37 mouse cellular contexts compared by ENCODE assay signal in genomic region chr8:109999974-110000373, GRCm38 (mm10). TPM values are rescaled to one million over a fixed set of nuclear protein-coding genes. Genes with fewer than 3 reads are reported as not detected.
"Had no signal": no experiment of that assay in that cellular context is flagged by ENCODE, and none has a peak within 500 bp of the region (broad histone marks: within the 10 kb centered on the region; RNA-seq: fewer than 3 reads in every experiment).

No protein-coding gene starts in this region.

- DNase-seq: cerebellum, adult 2 months; cerebellum, adult 8-10 months; cerebellum, adult 9-10 months; cerebellum, adult 9-11 months; cerebellum, postnatal 10 days; cerebellum, postnatal 14 days; cerebellum, postnatal 25 days; cerebellum, postnatal 36 days; embryo, embryonic 11 days; forebrain, postnatal 0 days; gastrocnemius, adult 2 months; gastrocnemius, postnatal 10 days; gastrocnemius, postnatal 14 days; gastrocnemius, postnatal 25 days; gastrocnemius, postnatal 36 days; heart, adult 18-20 months; heart, adult 2 months had no signal

- H3K9ac ChIP-seq: embryonic facial prominence, embryonic 12.5 days; embryonic facial prominence, embryonic 13.5 days; embryonic facial prominence, embryonic 15.5 days; forebrain, embryonic 12.5 days; forebrain, embryonic 13.5 days; forebrain, embryonic 15.5 days; forebrain, postnatal 0 days had no signal

- H3K36me3 ChIP-seq: embryonic facial prominence, embryonic 10.5 days; embryonic facial prominence, embryonic 12.5 days; embryonic facial prominence, embryonic 13.5 days; embryonic facial prominence, embryonic 15.5 days; forebrain, embryonic 10.5 days; forebrain, embryonic 12.5 days; forebrain, embryonic 15.5 days had no signal

- H3K4me1 ChIP-seq: embryonic facial prominence, embryonic 10.5 days; embryonic facial prominence, embryonic 12.5 days; embryonic facial prominence, embryonic 13.5 days; embryonic facial prominence, embryonic 15.5 days; forebrain, embryonic 10.5 days; forebrain, embryonic 12.5 days; forebrain, embryonic 13.5 days; forebrain, embryonic 15.5 days had no signal

- ATAC-seq: forebrain, embryonic 13.5 days; forebrain, embryonic 14.5 days; forebrain, embryonic 15.5 days; forebrain, embryonic 16.5 days; forebrain, postnatal 0 days had no signal

- H3K27me3 ChIP-seq: embryonic facial prominence, embryonic 12.5 days; embryonic facial prominence, embryonic 13.5 days; embryonic facial prominence, embryonic 15.5 days; forebrain, embryonic 12.5 days; forebrain, embryonic 13.5 days; forebrain, embryonic 15.5 days had no signal

- H3K4me2 ChIP-seq: embryonic facial prominence, embryonic 12.5 days; embryonic facial prominence, embryonic 13.5 days; embryonic facial prominence, embryonic 15.5 days; forebrain, embryonic 12.5 days; forebrain, embryonic 13.5 days; forebrain, embryonic 15.5 days had no signal

- H3K4me3 ChIP-seq: embryonic facial prominence, embryonic 10.5 days; embryonic facial prominence, embryonic 12.5 days; embryonic facial prominence, embryonic 13.5 days; embryonic facial prominence, embryonic 15.5 days; erythroblast, embryonic 14.5 days; forebrain, embryonic 10.5 days; forebrain, embryonic 12.5 days; forebrain, embryonic 13.5 days; forebrain, embryonic 15.5 days; gastrocnemius, adult 2 months; heart, adult 2 months had no signal

- H3K9me3 ChIP-seq: embryonic facial prominence, embryonic 10.5 days; embryonic facial prominence, embryonic 12.5 days; embryonic facial prominence, embryonic 13.5 days; embryonic facial prominence, embryonic 15.5 days; forebrain, embryonic 10.5 days; forebrain, embryonic 12.5 days; forebrain, embryonic 13.5 days; forebrain, embryonic 15.5 days had no signal

- H3K27ac ChIP-seq: embryonic facial prominence, embryonic 10.5 days; embryonic facial prominence, embryonic 12.5 days; embryonic facial prominence, embryonic 13.5 days; embryonic facial prominence, embryonic 15.5 days; forebrain, embryonic 10.5 days; forebrain, embryonic 12.5 days; forebrain, embryonic 13.5 days; forebrain, embryonic 15.5 days; gastrocnemius, adult 2 months; heart, adult 2 months had no signal

RNA-seq across cellular contexts. Expression of gene Tat, which starts 9.7 kb away (rescaled TPM):
- total RNA-seq: common myeloid progenitor, adult 5-6 weeks; forebrain, postnatal 0 days; gastrocnemius, adult 2 months; gastrocnemius, postnatal 10 days; gastrocnemius, postnatal 14 days; gastrocnemius, postnatal 25 days; gastrocnemius, postnatal 36 days; granulocyte monocyte progenitor cell, adult 5-6 weeks had no signal
- polyA plus RNA-seq: cerebellum, adult 2 months; cortical plate, adult 2 months; embryonic facial prominence, embryonic 10.5 days; embryonic facial prominence, embryonic 11.5 days; embryonic facial prominence, embryonic 12.5 days; embryonic facial prominence, embryonic 13.5 days; erythroblast, embryonic 14.5 days; forebrain, embryonic 10.5 days; forebrain, embryonic 11.5 days; forebrain, embryonic 12.5 days; forebrain, embryonic 13.5 days; forebrain, embryonic 14.5 days; forebrain, embryonic 15.5 days; forebrain, embryonic 16.5 days; forebrain, postnatal 0 days had no signal

RNA-seq across cellular contexts. Expression of gene Marveld3, which starts 38.0 kb away (rescaled TPM):
- total RNA-seq: common myeloid progenitor, adult 5-6 weeks; gastrocnemius, adult 18-20 months; gastrocnemius, adult 2 months; gastrocnemius, adult 8-10 months; gastrocnemius, postnatal 25 days; gastrocnemius, postnatal 36 days; granulocyte monocyte progenitor cell, adult 5-6 weeks had no signal
- polyA plus RNA-seq: erythroblast, embryonic 14.5 days had no signal

RNA-seq across cellular contexts. Expression of gene Chst4, which starts 39.6 kb away (rescaled TPM):
- total RNA-seq: common myeloid progenitor, adult 5-6 weeks; forebrain, postnatal 0 days; gastrocnemius, adult 18-20 months; gastrocnemius, adult 2 months; gastrocnemius, adult 8-10 months; gastrocnemius, postnatal 10 days; gastrocnemius, postnatal 14 days; gastrocnemius, postnatal 25 days; gastrocnemius, postnatal 36 days; gastrocnemius, postnatal 4 days; granulocyte monocyte progenitor cell, adult 5-6 weeks had no signal
- polyA plus RNA-seq: cerebellum, adult 2 months; embryonic facial prominence, embryonic 10.5 days; embryonic facial prominence, embryonic 11.5 days; embryonic facial prominence, embryonic 12.5 days; embryonic facial prominence, embryonic 13.5 days; embryonic facial prominence, embryonic 14.5 days; embryonic facial prominence, embryonic 15.5 days; erythroblast, embryonic 14.5 days; forebrain, embryonic 10.5 days; forebrain, embryonic 11.5 days; forebrain, embryonic 12.5 days; forebrain, embryonic 13.5 days; forebrain, embryonic 14.5 days; forebrain, embryonic 15.5 days; forebrain, embryonic 16.5 days; forebrain, postnatal 0 days had no signal
